Mouse (Mus musculus) layer of hippocampus, adult 2 months (tissue): Measurements from ENCODE around the gene Hist1h2bc. TPM values are rescaled to one million over a fixed set of nuclear protein-coding genes. Genes with fewer than 3 reads are reported as not detected.
A peak's percentile ranks its signal among the peaks of the same experiment; 100 is the strongest.
"Not testable (repeated sequence)": the region's sequence is repeated elsewhere in the genome, so short reads cannot be mapped to it uniquely, and the experiment has no call there.

Experiments used
- DNase-seq, 2 experiments: peaks; one replicate each; pipeline ENCODE4 v3.0.0; 2022; ENCODE audit warnings: low spot score in 2 of 2
- H3K27ac ChIP-seq: fragments of 200-600 bp; 2 replicates; pipeline ENCODE4 v1.8.1; 2022
- H3K4me3 ChIP-seq: fragments of 200-600 bp; 2 replicates; pipeline ENCODE4 v1.8.1; 2022; ENCODE audit warnings: mild to moderate bottlenecking
- CTCF ChIP-seq: fragments of 200-600 bp; conservative IDR thresholded peaks from 2 replicates; pipeline ENCODE4 v1.8.1; 2022; ENCODE audit warnings: antibody characterized with exemption, mild to moderate bottlenecking, moderate library complexity
- total RNA-seq, 2 experiments: library from RNA; stranded (reverse); gene quantifications; 2 replicates each; pipeline ENCODE4 v1.2.3; 2021

The Hist1h2bc gene
- total RNA-seq, 2 experiments from 2014 or later = 45.1 to 50.2 TPM

DNA sequence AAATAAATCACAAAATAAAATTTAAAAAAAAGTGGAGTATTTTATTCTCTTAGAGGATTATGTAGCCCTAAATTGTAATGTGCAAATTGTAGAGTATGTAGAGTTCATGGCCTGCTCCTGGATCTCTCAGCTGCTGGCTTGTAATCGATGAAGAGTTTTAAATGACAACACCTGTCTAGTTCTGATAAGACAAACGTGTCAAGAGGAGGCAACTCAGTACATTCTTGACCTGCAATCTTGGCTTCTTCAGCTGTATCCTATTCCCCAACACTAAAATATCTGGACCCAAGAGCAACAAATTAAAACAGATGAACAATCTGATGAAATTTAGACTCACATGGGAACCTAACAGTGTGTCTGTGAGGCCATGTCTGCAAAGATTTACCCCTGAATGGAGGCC is 5.5 kb downstream of the Hist1h2bc start:
- no peak overlapping the region for H3K27ac ChIP-seq
- DNase-seq = no peak
- no peak for TF ChIP-seq CTCF
- H3K4me3 ChIP-seq = no peak overlapping the region

- Histone ChIP-seq H3K4me3 (no peak overlapping the region), H3K27ac (no peak overlapping the region)
- TF ChIP-seq CTCF = no peak
- DNase-seq = no peak
These were observed 9.9 kb downstream of the Hist1h2bc start for GRCm38 (mm10) chr13:23693856-23694440.

DNA sequence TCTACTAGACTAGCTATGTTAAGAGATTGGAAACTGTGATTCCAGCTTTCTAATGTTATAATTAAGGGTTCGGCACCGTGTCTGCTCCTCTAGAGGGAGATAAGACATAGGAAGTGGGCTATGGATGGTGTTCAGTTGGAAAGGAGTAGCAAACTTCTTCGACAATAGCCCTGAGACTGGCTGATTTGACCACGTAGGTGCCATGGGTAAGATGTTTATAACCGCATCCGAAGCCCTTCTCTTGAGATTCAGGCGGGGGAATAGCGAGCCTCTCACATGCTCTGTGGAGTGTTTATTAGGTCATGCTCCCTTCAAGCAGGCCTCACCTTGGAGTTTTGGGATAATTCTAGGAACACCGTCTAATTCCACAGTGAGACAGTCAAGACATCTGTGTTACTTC is 11.0 kb downstream of the Hist1h2bc start:
- no peak for TF ChIP-seq CTCF
- Histone ChIP-seq H3K4me3 (no peak overlapping the region), H3K27ac (no peak overlapping the region)
- no peak for DNase-seq

DNA sequence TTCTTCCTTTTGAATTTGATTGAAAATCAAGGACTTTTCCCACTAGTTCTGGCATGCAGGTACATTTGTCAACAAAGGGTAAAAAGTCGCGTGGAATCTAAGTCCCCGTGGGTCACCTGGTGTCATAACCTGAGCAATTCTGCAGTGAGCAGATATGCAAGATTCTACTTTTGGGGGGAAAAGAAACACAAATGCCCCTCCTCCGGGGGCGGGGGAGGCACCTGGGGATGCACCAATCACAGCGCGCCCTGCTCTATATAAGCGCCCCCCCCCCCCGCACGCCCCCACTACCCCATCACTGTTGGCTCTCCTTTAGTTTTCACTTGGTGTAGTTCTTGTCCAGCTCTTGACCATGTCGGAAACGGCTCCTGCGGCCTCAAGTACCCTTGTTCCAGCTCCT is 11.5 kb downstream of the Hist1h2bc start, which contains the start of gene Hist1h1t:
Gene Hist1h1t (plus strand): TSS at position 301 of the 400 bp plus-strand sequence.
- TF ChIP-seq CTCF = no peak
- H3K27ac ChIP-seq = no peak within 1 kb of the TSS
- no peak for DNase-seq
- no peak within 1 kb of the TSS for H3K4me3 ChIP-seq

- Histone ChIP-seq H3K4me3 (no peak overlapping the region), H3K27ac (no peak overlapping the region)
- no peak for DNase-seq
- TF ChIP-seq CTCF = no peak
These were observed 12.1 kb downstream of the Hist1h2bc start for GRCm38 (mm10) chr13:23696061-23696474.

DNA sequence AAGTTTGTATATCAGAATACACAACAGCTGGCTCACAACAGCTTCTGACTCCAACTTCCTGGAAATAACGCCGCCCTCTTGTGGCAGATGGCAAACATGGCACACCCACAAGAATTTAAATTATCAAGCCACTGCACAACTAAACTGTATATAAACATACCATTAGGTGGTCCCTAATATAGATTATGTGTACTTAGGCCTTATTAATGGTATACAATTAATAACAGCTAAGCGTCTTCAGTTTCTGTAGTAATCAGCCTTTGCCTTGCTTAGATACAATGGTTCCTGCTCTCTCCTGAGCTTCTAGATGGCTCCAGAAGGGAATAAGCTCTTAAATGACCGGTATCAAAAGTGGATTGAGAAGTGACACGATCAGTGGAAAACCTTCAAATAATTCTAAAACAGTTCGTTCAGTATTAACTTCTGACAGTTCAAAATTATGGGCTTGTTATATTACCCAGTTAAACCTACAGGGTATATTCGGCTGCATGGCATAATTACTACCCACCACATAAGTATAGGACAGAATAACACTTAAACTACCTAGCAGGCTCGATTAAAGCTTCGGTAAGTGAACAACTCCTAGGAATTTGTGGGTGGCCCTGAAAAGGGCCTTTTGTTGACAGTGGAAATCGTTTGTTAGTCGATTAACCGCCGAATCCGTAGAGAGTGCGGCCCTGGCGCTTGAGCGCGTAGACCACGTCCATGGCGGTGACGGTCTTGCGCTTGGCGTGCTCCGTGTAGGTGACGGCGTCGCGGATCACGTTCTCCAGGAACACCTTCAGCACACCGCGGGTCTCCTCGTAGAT is 13.7 kb downstream of the Hist1h2bc start:
- H3K4me3 ChIP-seq = peak overlapping the region; percentile 63
- peak; percentile 85 for TF ChIP-seq CTCF
- peak overlapping the region; percentile 86 for H3K27ac ChIP-seq
- DNase-seq = peak in 1 of 2 experiments; percentile 57

- Histone ChIP-seq H3K4me3 (peak within 1 kb of the TSS; percentile 63), H3K27ac (peak within 1 kb of the TSS; percentile 86)
- TF ChIP-seq CTCF = no peak
- DNase-seq = peak; percentile 99 to 100
These were observed 14.3 kb downstream of the Hist1h2bc start, which contains the start of gene Hist1h4c for GRCm38 (mm10) chr13:23698300-23698693. Hist1h4c (minus strand) TSS chr13:23698454.

- H3K27ac ChIP-seq = peak overlapping the region; percentile 63; the same call in 1 of the 2 replicates
- DNase-seq = no peak
- H3K4me3 ChIP-seq = peak overlapping the region; percentile 45; the same call in 1 of the 2 replicates
- TF ChIP-seq CTCF = no peak
These were observed 15.0 kb downstream of the Hist1h2bc start for GRCm38 (mm10) chr13:23698996-23699395.

- Histone ChIP-seq H3K4me3 (no peak overlapping the region), H3K27ac (no peak overlapping the region)
- TF ChIP-seq CTCF = peak; percentile 63
- DNase-seq = no peak
These were observed 15.8 kb downstream of the Hist1h2bc start for GRCm38 (mm10) chr13:23699767-23700166.

GRCm38 (mm10) chr13:23700786-23701520 is 17.0 kb downstream of the Hist1h2bc start:
- DNase-seq = peak; percentile 82
- Histone ChIP-seq H3K27ac (no peak overlapping the region), H3K4me3 (no peak overlapping the region)
- TF ChIP-seq CTCF = peak; percentile 97

GRCm38 (mm10) chr13:23702220-23702619 is 18.2 kb downstream of the Hist1h2bc start:
- no peak for DNase-seq
- no peak overlapping the region for H3K4me3 ChIP-seq
- no peak for TF ChIP-seq CTCF
- no peak overlapping the region for H3K27ac ChIP-seq

- H3K27ac ChIP-seq, H3K4me3 ChIP-seq, DNase-seq: not testable (repeated sequence)
These were observed 18.8 kb downstream of the Hist1h2bc start for GRCm38 (mm10) chr13:23702801-23703200.
